Mouse (Mus musculus) kidney, embryonic 15.5 days (tissue): ENCODE data around the gene Atxn10. TPM values are rescaled to one million over a fixed set of nuclear protein-coding genes. Genes with fewer than 3 reads are reported as not detected.

Source experiments
- ATAC-seq: fragments of 200-750 bp; cut with Nextera tagmentation; replicated peaks from 2 replicates; pipeline ENCODE4 v1.8.0; 2017; ENCODE audit warnings: moderate TSS enrichment; ENCODE audit not compliant: low FRiP score
- H3K27ac ChIP-seq: fragments of 300-500 bp; sonication (generic); 2 replicates; pipeline ENCODE4 v1.5.1; 2015; ENCODE audit warnings: mild to moderate bottlenecking, inconsistent platforms
- H3K27me3 ChIP-seq: fragments of 300-500 bp; sonication (generic); 2 replicates; pipeline ENCODE4 v1.6.1; 2015; ENCODE audit warnings: inconsistent platforms
- H3K36me3 ChIP-seq: fragments of 300-500 bp; sonication (generic); 2 replicates; pipeline ENCODE4 v1.6.1; 2015; ENCODE audit warnings: inconsistent platforms
- H3K4me1 ChIP-seq: fragments of 300-500 bp; sonication (generic); 2 replicates; pipeline ENCODE4 v1.6.1; 2015; ENCODE audit warnings: inconsistent platforms
- H3K4me2 ChIP-seq: fragments of 300-500 bp; sonication (generic); 2 replicates; pipeline ENCODE4 v1.6.1; 2015; ENCODE audit warnings: moderate library complexity, mild to moderate bottlenecking, inconsistent platforms
- H3K4me3 ChIP-seq: fragments of 300-500 bp; sonication (generic); replicated peaks from 2 replicates; pipeline ENCODE4 v1.5.1; 2015; ENCODE audit warnings: mild to moderate bottlenecking, inconsistent platforms
- H3K9ac ChIP-seq: fragments of 300-500 bp; sonication (generic); 2 replicates; pipeline ENCODE4 v1.6.1; 2015; ENCODE audit warnings: mild to moderate bottlenecking, inconsistent platforms
- H3K9me3 ChIP-seq: fragments of 300-500 bp; sonication (generic); replicated peaks from 2 replicates; pipeline ENCODE4 v1.6.1; 2016; ENCODE audit warnings: inconsistent platforms
- WGBS: fragments of 180-500 bp; shearing (Covaris S2); methylation state at CpG from one replicate; pipeline ENCODE4 v1.1.7; 2015; ENCODE audit warnings: mixed read lengths; 5-methylcytosine and 5-hydroxymethylcytosine counted together
- polyA plus RNA-seq: library from polyadenylated mRNA; unstranded; fragments of >200 nt; fragmentation: Nextera tagmentation; extraction: Ambion mirVana; gene quantifications from 2 replicates; pipeline ENCODE4 v1.2.1, GENCODE M21; 2015

The Atxn10 gene
- 266 and 287 TPM in 2 replicates for polyA plus RNA-seq

GRCm38 (mm10) chr15:85335671-85336300 is at the start of gene Atxn10:
Gene Atxn10, plus strand, starts transcription at chr15:85336245.
- 12% methylated on average over 12 of the region's 19 CpGs for WGBS
- Histone ChIP-seq H3K27me3 (no peaks in the 10 kb centered on the region), H3K4me3 (peak within 1 kb of the TSS; percentile 87), H3K36me3 (0 out of 2 replicates have a peak, but pooled peaks cover under 1% of the 10 kb centered on the region), H3K9ac (peak within 1 kb of the TSS; percentile 91), H3K4me2 (peak within 1 kb of the TSS; percentile 77), H3K9me3 (no peaks in the 10 kb centered on the region), H3K27ac (peak within 1 kb of the TSS; percentile 98), H3K4me1 (peaks cover 23% of the 10 kb centered on the region)
- no peak; the same call in none of the 2 replicates for ATAC-seq

- Histone ChIP-seq H3K4me1 (peaks cover 20% of the 10 kb centered on the region), H3K4me2 (no peak overlapping the region), H3K9me3 (no peaks in the 10 kb centered on the region), H3K27me3 (no peaks in the 10 kb centered on the region), H3K27ac (no peak overlapping the region), H3K9ac (no peak overlapping the region), H3K36me3 (no peaks in the 10 kb centered on the region), H3K4me3 (no peak overlapping the region)
- 84% methylated on average over 3 of the region's 3 CpGs for WGBS
- no peak for ATAC-seq
These were observed 41.4 kb upstream of the Atxn10 start for GRCm38 (mm10) chr15:85294632-85295031.

- ATAC-seq: no peak
- WGBS: 58% methylated on average over 8 of the region's 8 CpGs
- H3K27ac ChIP-seq: no peak overlapping the region
- peaks cover 20% of the 10 kb centered on the region for H3K4me1 ChIP-seq
- no peaks in the 10 kb centered on the region for H3K27me3 ChIP-seq
- no peak overlapping the region for H3K9ac ChIP-seq
- no peak overlapping the region for H3K4me3 ChIP-seq
- no peak overlapping the region for H3K4me2 ChIP-seq
- H3K36me3 ChIP-seq: no peaks in the 10 kb centered on the region
- no peaks in the 10 kb centered on the region for H3K9me3 ChIP-seq
These were observed 40.5 kb upstream of the Atxn10 start for GRCm38 (mm10) chr15:85295544-85295943.

- no peak for ATAC-seq
- Histone ChIP-seq H3K36me3 (no peaks in the 10 kb centered on the region), H3K9me3 (no peaks in the 10 kb centered on the region), H3K4me3 (no peak overlapping the region), H3K27me3 (no peaks in the 10 kb centered on the region), H3K4me1 (peaks cover 20% of the 10 kb centered on the region), H3K9ac (no peak overlapping the region), H3K27ac (no peak overlapping the region), H3K4me2 (no peak overlapping the region)
- WGBS: 66% methylated on average over 2 of the region's 2 CpGs
These were observed 40.1 kb upstream of the Atxn10 start for GRCm38 (mm10) chr15:85295977-85296376.

GRCm38 (mm10) chr15:85296538-85296937 is 39.5 kb upstream of the Atxn10 start:
- H3K27me3 ChIP-seq: no peaks in the 10 kb centered on the region
- ATAC-seq: no peak
- WGBS: 68% methylated on average over 3 of the region's 3 CpGs
- no peak overlapping the region for H3K4me3 ChIP-seq
- H3K27ac ChIP-seq: no peak overlapping the region
- H3K9ac ChIP-seq: no peak overlapping the region
- H3K4me2 ChIP-seq: no peak overlapping the region
- H3K36me3 ChIP-seq: no peaks in the 10 kb centered on the region
- peaks cover 20% of the 10 kb centered on the region for H3K4me1 ChIP-seq
- H3K9me3 ChIP-seq: no peaks in the 10 kb centered on the region

- peak overlapping the region; percentile 48; the same call in 1 of the 2 replicates for H3K27ac ChIP-seq
- no peak overlapping the region for H3K9ac ChIP-seq
- 35% methylated on average over 17 of the region's 17 CpGs for whole genome bisulfite sequencing
- H3K4me2 ChIP-seq: peak overlapping the region; percentile 39
- H3K27me3 ChIP-seq: no peaks in the 10 kb centered on the region
- no peak for ATAC-seq
- no peaks in the 10 kb centered on the region for H3K9me3 ChIP-seq
- H3K36me3 ChIP-seq: no peaks in the 10 kb centered on the region
- peaks cover 20% of the 10 kb centered on the region for H3K4me1 ChIP-seq
- H3K4me3 ChIP-seq: no peak overlapping the region
These were observed 37.8 kb upstream of the Atxn10 start for GRCm38 (mm10) chr15:85298167-85298781.

- ATAC-seq: no peak
- no peaks in the 10 kb centered on the region for H3K9me3 ChIP-seq
- no peak overlapping the region for H3K4me2 ChIP-seq
- H3K27ac ChIP-seq: no peak overlapping the region
- WGBS: 83% methylated on average over 9 of the region's 9 CpGs
- H3K36me3 ChIP-seq: no peaks in the 10 kb centered on the region
- no peak overlapping the region for H3K9ac ChIP-seq
- no peaks in the 10 kb centered on the region for H3K27me3 ChIP-seq
- H3K4me1 ChIP-seq: peaks cover 20% of the 10 kb centered on the region
- H3K4me3 ChIP-seq: no peak overlapping the region
These were observed 37.1 kb upstream of the Atxn10 start for GRCm38 (mm10) chr15:85298946-85299345.

GRCm38 (mm10) chr15:85303241-85303640 is 32.8 kb upstream of the Atxn10 start:
- no peaks in the 10 kb centered on the region for H3K9me3 ChIP-seq
- 87% methylated on average over 4 of the region's 4 CpGs for WGBS

GRCm38 (mm10) chr15:85303976-85304375 is 32.1 kb upstream of the Atxn10 start:
- Histone ChIP-seq H3K27me3 (no peaks in the 10 kb centered on the region), H3K9me3 (no peaks in the 10 kb centered on the region), H3K9ac (no peak overlapping the region), H3K4me3 (no peak overlapping the region), H3K4me2 (no peak overlapping the region), H3K36me3 (no peaks in the 10 kb centered on the region), H3K27ac (no peak overlapping the region), H3K4me1 (peaks cover 5% of the 10 kb centered on the region)
- 88% methylated on average over 4 of the region's 4 CpGs for WGBS
- ATAC-seq: no peak

More at GRCm38 (mm10) chr15:85303241-85303640, 32.8 kb upstream of the Atxn10 start:
- H3K4me1 ChIP-seq: peaks cover 12% of the 10 kb centered on the region
- no peaks in the 10 kb centered on the region for H3K36me3 ChIP-seq
- H3K27me3 ChIP-seq: no peaks in the 10 kb centered on the region
- H3K9ac ChIP-seq: no peak overlapping the region
- no peak overlapping the region for H3K27ac ChIP-seq
- no peak overlapping the region for H3K4me2 ChIP-seq
- ATAC-seq: no peak
- no peak overlapping the region for H3K4me3 ChIP-seq

- H3K4me1 ChIP-seq: 0 out of 2 replicates have a peak, but pooled peaks cover 3% of the 10 kb centered on the region
- no peaks in the 10 kb centered on the region for H3K36me3 ChIP-seq
- H3K27me3 ChIP-seq: no peaks in the 10 kb centered on the region
- H3K4me3 ChIP-seq: no peak overlapping the region
- no peak overlapping the region for H3K27ac ChIP-seq
- no peak overlapping the region for H3K9ac ChIP-seq
- no peaks in the 10 kb centered on the region for H3K9me3 ChIP-seq
- ATAC-seq: no peak
- no peak overlapping the region for H3K4me2 ChIP-seq
- WGBS: 85% methylated on average over 2 of the region's 2 CpGs
These were observed 28.9 kb upstream of the Atxn10 start for GRCm38 (mm10) chr15:85307061-85307660.

- Histone ChIP-seq H3K9ac (no peak overlapping the region), H3K36me3 (no peaks in the 10 kb centered on the region), H3K27ac (no peak overlapping the region), H3K4me3 (no peak overlapping the region), H3K9me3 (no peaks in the 10 kb centered on the region), H3K27me3 (no peaks in the 10 kb centered on the region), H3K4me1 (peaks cover 5% of the 10 kb centered on the region; the same call in 1 of the 2 replicates), H3K4me2 (no peak overlapping the region)
- no peak for ATAC-seq
- 70% methylated on average over 10 of the region's 10 CpGs for WGBS
These were observed 24.9 kb upstream of the Atxn10 start for GRCm38 (mm10) chr15:85311058-85311657.
